Mouse (Mus musculus) hindbrain, embryonic 16.5 days (tissue): ENCODE measurements around the gene Tmem210. TPM values are rescaled to one million over a fixed set of nuclear protein-coding genes. Genes with fewer than 3 reads are reported as not detected.

Experiments used
- ATAC-seq: fragments of 200-750 bp; cut with Nextera tagmentation; 2 replicates; pipeline ENCODE4 v1.8.0; 2017; ENCODE audit warnings: moderate TSS enrichment, moderate library complexity
- H3K27ac ChIP-seq: fragments of 300-500 bp; sonication (generic); 2 replicates; pipeline ENCODE4 v1.5.1; 2014; ENCODE audit warnings: low read depth, mild to moderate bottlenecking, control low read depth, low read length, moderate library complexity
- H3K27me3 ChIP-seq: fragments of 300-500 bp; sonication (generic); replicated peaks from 2 replicates; pipeline ENCODE4 v1.6.1; 2014; ENCODE audit warnings: low read length; ENCODE audit not compliant: control insufficient read depth, insufficient read depth
- H3K36me3 ChIP-seq: fragments of 300-500 bp; sonication (generic); 2 replicates; pipeline ENCODE4 v1.6.1; 2014; ENCODE audit warnings: mild to moderate bottlenecking, low read length, moderate library complexity, mixed read lengths; ENCODE audit not compliant: control insufficient read depth, insufficient read depth
- H3K4me1 ChIP-seq: fragments of 300-500 bp; sonication (generic); 2 replicates; pipeline ENCODE4 v1.6.1; 2014; ENCODE audit warnings: low read depth, low read length; ENCODE audit not compliant: control insufficient read depth, insufficient read depth
- H3K4me2 ChIP-seq: fragments of 300-500 bp; sonication (generic); 2 replicates; pipeline ENCODE4 v1.6.1; 2014; ENCODE audit warnings: mild to moderate bottlenecking, low read length, control low read depth, moderate library complexity
- H3K4me3 ChIP-seq: fragments of 300-500 bp; sonication (generic); 2 replicates; pipeline ENCODE4 v1.5.1; 2014; ENCODE audit warnings: mild to moderate bottlenecking, low read length, control low read depth, moderate library complexity
- H3K9ac ChIP-seq: fragments of 300-500 bp; sonication (generic); 2 replicates; pipeline ENCODE4 v1.6.1; 2014; ENCODE audit warnings: low read depth, mild to moderate bottlenecking, control low read depth, low read length, moderate library complexity
- H3K9me3 ChIP-seq: fragments of 300-500 bp; sonication (generic); 2 replicates; pipeline ENCODE4 v1.6.1; 2014; ENCODE audit warnings: mild to moderate bottlenecking, low read length, moderate library complexity; ENCODE audit not compliant: control insufficient read depth
- WGBS: fragments of 180-500 bp; shearing (Covaris S2); extraction: QIAGEN DNeasy Blood & Tissue Kit; methylation state at CpG from one replicate; pipeline ENCODE4 v1.1.7; 2014; 5-methylcytosine and 5-hydroxymethylcytosine counted together
- polyA plus RNA-seq: library from polyadenylated mRNA; unstranded; fragments of >200 nt; fragmentation: Nextera tagmentation; extraction: Ambion mirVana; gene quantifications from 2 replicates; pipeline ENCODE4 v1.2.1, GENCODE M21; 2015

Gene Tmem210
- polyA plus RNA-seq, 1 experiment from 2014 or later: not detected

DNA sequence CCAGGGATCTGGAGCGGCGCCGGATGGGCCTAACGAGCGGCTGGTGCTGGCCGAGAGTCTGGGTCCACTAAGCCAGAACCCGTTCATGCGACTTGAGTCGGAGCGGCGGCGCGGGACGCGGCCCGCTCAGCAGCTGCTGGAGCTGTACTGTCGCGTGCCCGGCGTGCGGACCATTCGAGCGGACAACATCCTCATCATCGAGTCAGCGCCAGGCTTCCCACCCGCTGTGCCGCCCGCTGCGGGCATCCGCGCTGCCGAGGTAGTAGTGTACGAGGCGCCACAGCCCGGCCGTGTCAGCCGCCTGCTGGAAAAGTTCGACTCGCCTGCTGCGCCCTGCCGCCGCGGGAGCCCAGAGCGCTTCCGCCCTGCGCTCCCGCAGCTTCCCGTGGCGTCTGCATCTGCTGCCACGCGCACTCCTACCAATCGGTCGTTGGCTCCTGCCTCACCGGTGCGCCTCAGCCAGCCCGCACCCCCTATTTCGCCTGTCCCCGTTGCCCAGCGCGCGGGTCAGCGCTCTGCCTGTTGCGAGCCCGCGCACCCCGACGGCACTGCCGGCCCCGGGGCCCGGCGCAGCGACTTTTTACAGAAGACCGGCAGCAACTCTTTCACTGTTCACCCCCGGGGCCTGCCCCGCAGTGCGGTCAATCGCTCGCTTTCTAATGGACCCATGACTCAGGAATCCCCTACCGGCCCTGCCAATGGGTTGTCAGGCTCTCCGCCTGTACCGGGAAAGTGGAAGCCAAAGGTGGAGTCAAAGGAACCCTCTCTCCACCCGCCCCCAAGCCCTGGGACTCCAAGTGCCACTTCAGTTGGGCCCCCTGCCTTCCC lies 24.9 kb upstream of the Tmem210 start:
- Histone ChIP-seq H3K36me3 (no peaks in the 10 kb centered on the region), H3K9ac (peak overlapping the region; percentile 83), H3K27me3 (no peaks in the 10 kb centered on the region; the same call in 1 of the 2 replicates), H3K9me3 (no peaks in the 10 kb centered on the region), H3K4me3 (peak overlapping the region; percentile 83), H3K4me1 (peaks cover 45% of the 10 kb centered on the region), H3K27ac (peak overlapping the region; percentile 85), H3K4me2 (peak overlapping the region; percentile 99)
- no peak; the same call in 1 of the 2 replicates for ATAC-seq
- under 1% methylated on average over 82 of the region's 82 CpGs for WGBS

GRCm38 (mm10) chr2:25263623-25264285 lies 24.2 kb upstream of the Tmem210 start:
- H3K4me2 ChIP-seq: peak overlapping the region; percentile 99
- H3K27me3 ChIP-seq: no peaks in the 10 kb centered on the region; the same call in 1 of the 2 replicates
- H3K9ac ChIP-seq: peak overlapping the region; percentile 83
- 21% methylated on average over 12 of the region's 12 CpGs for WGBS
- H3K27ac ChIP-seq: no peak overlapping the region; the same call in 1 of the 2 replicates
- no peaks in the 10 kb centered on the region for H3K36me3 ChIP-seq
- peak overlapping the region; percentile 83 for H3K4me3 ChIP-seq
- H3K4me1 ChIP-seq: peaks cover 45% of the 10 kb centered on the region
- no peak for ATAC-seq
- no peaks in the 10 kb centered on the region for H3K9me3 ChIP-seq

- Histone ChIP-seq H3K4me2 (peak overlapping the region; percentile 99), H3K36me3 (no peaks in the 10 kb centered on the region; the same call in 1 of the 2 replicates), H3K4me1 (peaks cover 45% of the 10 kb centered on the region), H3K4me3 (peak overlapping the region; percentile 83), H3K27me3 (no peaks in the 10 kb centered on the region; the same call in 1 of the 2 replicates), H3K9ac (peak overlapping the region; percentile 83), H3K27ac (no peak overlapping the region), H3K9me3 (no peaks in the 10 kb centered on the region)
- ATAC-seq: no peak
- 86% methylated on average over 5 of the region's 5 CpGs for WGBS
Measured at GRCm38 (mm10) chr2:25264286-25264660, 23.7 kb upstream of the Tmem210 start.

DNA sequence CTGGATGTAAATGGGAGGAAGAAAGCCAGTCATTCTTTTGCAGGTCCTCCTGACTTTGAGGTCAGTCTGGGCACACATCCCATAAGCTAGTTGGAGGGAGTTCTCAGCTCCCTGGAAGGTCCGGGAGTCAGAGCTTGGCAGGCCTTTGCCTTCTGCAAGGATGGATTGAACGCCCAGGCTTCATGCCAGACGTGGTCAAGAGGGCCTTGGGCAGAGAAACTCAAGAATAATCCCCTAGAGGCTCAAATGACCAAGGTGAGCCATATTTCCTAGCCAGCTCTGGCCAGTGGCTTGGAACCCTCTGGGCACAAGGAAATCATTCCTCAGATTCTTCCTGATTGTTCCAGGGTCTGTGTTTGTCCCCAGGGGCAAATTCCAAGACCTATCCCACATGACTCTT lies 23.1 kb upstream of the Tmem210 start:
- no peak for ATAC-seq
- H3K9ac ChIP-seq: no peak overlapping the region
- peaks cover 2% of the 10 kb centered on the region; the same call in 1 of the 2 replicates for H3K36me3 ChIP-seq
- H3K4me2 ChIP-seq: peak overlapping the region; percentile 99
- no peaks in the 10 kb centered on the region; the same call in 1 of the 2 replicates for H3K27me3 ChIP-seq
- no peak overlapping the region for H3K27ac ChIP-seq
- H3K9me3 ChIP-seq: no peaks in the 10 kb centered on the region
- H3K4me1 ChIP-seq: peaks cover 45% of the 10 kb centered on the region
- 55% methylated on average over 3 of the region's 3 CpGs for WGBS
- peak overlapping the region; percentile 83 for H3K4me3 ChIP-seq

DNA sequence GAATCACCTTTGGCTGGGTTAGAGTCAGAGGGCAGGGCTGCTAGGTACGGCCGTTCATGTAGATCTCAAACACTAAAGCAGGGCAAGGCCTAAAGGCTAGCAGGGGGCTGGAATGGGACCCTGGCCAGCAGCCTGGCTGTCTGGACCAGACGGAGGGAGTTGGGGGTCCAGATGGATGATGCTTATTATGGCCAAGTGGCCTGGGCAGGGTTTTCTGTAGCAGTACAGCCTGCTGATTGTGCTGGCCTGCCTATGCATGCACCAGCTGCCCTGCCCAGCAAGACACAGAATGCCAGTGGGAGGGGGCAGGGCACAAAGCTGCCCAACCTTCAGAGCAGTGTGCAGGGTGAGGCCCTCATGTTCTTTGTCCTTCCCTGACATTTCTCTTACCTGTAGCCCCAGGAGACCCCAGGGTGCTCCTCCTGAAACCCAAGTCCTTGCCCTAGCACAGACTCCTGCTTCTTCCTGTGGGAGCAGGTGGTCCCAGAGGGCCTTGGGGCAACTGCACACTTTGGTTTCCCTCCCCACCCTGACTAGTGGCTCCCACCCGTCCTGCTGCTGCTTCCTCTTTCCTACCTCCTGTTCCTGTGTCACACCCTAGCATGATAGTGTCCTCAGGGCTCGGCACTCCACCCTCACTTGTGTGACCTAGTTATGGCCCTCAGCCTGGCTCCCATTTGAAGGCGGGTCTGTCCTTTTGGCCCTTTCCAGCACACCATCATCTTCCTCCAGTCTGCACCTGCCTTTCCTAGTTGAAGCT lies 21.9 kb upstream of the Tmem210 start:
- Histone ChIP-seq H3K4me3 (peak overlapping the region; percentile 20), H3K9me3 (no peaks in the 10 kb centered on the region), H3K27me3 (no peaks in the 10 kb centered on the region; the same call in 1 of the 2 replicates), H3K36me3 (peaks cover 8% of the 10 kb centered on the region; the same call in 1 of the 2 replicates), H3K4me2 (peak overlapping the region; percentile 99), H3K9ac (peak overlapping the region; percentile 44), H3K4me1 (peaks cover 50% of the 10 kb centered on the region), H3K27ac (peak overlapping the region; percentile 73)
- ATAC-seq: no peak
- 48% methylated on average over 6 of the region's 6 CpGs for WGBS

- peaks cover 56% of the 10 kb centered on the region for H3K4me1 ChIP-seq
- peak overlapping the region; percentile 44 for H3K9ac ChIP-seq
- H3K4me2 ChIP-seq: peak overlapping the region; percentile 99
- H3K27ac ChIP-seq: peak overlapping the region; percentile 73
- no peaks in the 10 kb centered on the region for H3K9me3 ChIP-seq
- 25% methylated on average over 2 of the region's 2 CpGs for WGBS
- no peak for ATAC-seq
- peaks cover 9% of the 10 kb centered on the region; the same call in 1 of the 2 replicates for H3K36me3 ChIP-seq
- no peaks in the 10 kb centered on the region; the same call in 1 of the 2 replicates for H3K27me3 ChIP-seq
- peak overlapping the region; percentile 20; the same call in 1 of the 2 replicates for H3K4me3 ChIP-seq
Measured at GRCm38 (mm10) chr2:25266720-25267119, 21.2 kb upstream of the Tmem210 start.

GRCm38 (mm10) chr2:25267241-25267640 lies 20.7 kb upstream of the Tmem210 start:
- no peaks in the 10 kb centered on the region for H3K9me3 ChIP-seq
- H3K9ac ChIP-seq: peak overlapping the region; percentile 36
- H3K27me3 ChIP-seq: no peaks in the 10 kb centered on the region; the same call in 1 of the 2 replicates
- peak overlapping the region; percentile 73 for H3K27ac ChIP-seq
- 0 out of 2 replicates have a peak overlapping the region, but pooled peaks have one; percentile 20 for H3K4me3 ChIP-seq
- ATAC-seq: no peak
- peak overlapping the region; percentile 99 for H3K4me2 ChIP-seq
- H3K4me1 ChIP-seq: peaks cover 56% of the 10 kb centered on the region
- peaks cover 9% of the 10 kb centered on the region; the same call in 1 of the 2 replicates for H3K36me3 ChIP-seq

- Histone ChIP-seq H3K4me1 (peaks cover 56% of the 10 kb centered on the region), H3K9me3 (no peaks in the 10 kb centered on the region), H3K27me3 (no peaks in the 10 kb centered on the region; the same call in 1 of the 2 replicates), H3K9ac (no peak overlapping the region), H3K36me3 (peaks cover 9% of the 10 kb centered on the region; the same call in 1 of the 2 replicates), H3K4me2 (no peak overlapping the region; the same call in 1 of the 2 replicates), H3K27ac (no peak overlapping the region), H3K4me3 (no peak overlapping the region)
- WGBS: 71% methylated on average over 4 of the region's 4 CpGs
- ATAC-seq: no peak
Measured at GRCm38 (mm10) chr2:25267746-25268309, 20.1 kb upstream of the Tmem210 start.
